Mouse (Mus musculus) CH12.LX (cell line): ENCODE results near the gene BC004004. TPM values are rescaled to one million over a fixed set of nuclear protein-coding genes. Genes with fewer than 3 reads are reported as not detected.

Experiments used
- DNase-seq: peaks from one replicate; pipeline ENCODE4 v3.0.0-alpha.2; 2013; ENCODE audit errors: extremely low read depth
- H3K27ac ChIP-seq: 2 replicates; pipeline ENCODE4 v1.5.1; 2012; ENCODE audit warnings: low read depth, mild to moderate bottlenecking, control low read depth, moderate library complexity; ENCODE audit not compliant: insufficient read depth
- H3K27me3 ChIP-seq: replicated peaks from 2 replicates; pipeline ENCODE3; 2012; ENCODE audit warnings: inconsistent platforms
- H3K36me3 ChIP-seq, 2 experiments: replicated peaks in 1 of 2; 2 replicates each; pipeline versions ENCODE3 to v1.6.1; 2012; ENCODE audit warnings: inconsistent platforms in 1 of 2, low read length in 1 of 2, mild to moderate bottlenecking in 1 of 2, mixed read lengths in 1 of 2, moderate library complexity in 1 of 2; ENCODE audit not compliant: control insufficient read depth in 1 of 2, insufficient read depth in 1 of 2
- H3K4me1 ChIP-seq, 2 experiments: 2 replicates each; pipeline ENCODE4 v1.6.1; 2012; ENCODE audit warnings: inconsistent platforms in 1 of 2, moderate library complexity in 1 of 2; ENCODE audit not compliant: insufficient read depth in 2 of 2, control insufficient read depth in 1 of 2
- H3K4me2 ChIP-seq: 2 replicates; pipeline ENCODE4 v1.6.1; 2012; ENCODE audit warnings: low read depth, mild to moderate bottlenecking, control low read depth; ENCODE audit not compliant: poor library complexity, insufficient read depth, severe bottlenecking
- H3K4me3 ChIP-seq, 3 experiments: fragments of 150-350 bp in 1 of 3; sonication (generic) in 1 of 3; replicated peaks in 1 of 3; 2 replicates each; pipeline versions ENCODE3 to v1.5.1; 2011 to 2012; ENCODE audit warnings: low read depth in 2 of 3, low read length in 2 of 3, mild to moderate bottlenecking in 2 of 3, moderate library complexity in 2 of 3, control low read depth in 1 of 3, improper control_type of control experiment in 1 of 3, inconsistent platforms in 1 of 3, mixed read lengths in 1 of 3; ENCODE audit not compliant: poor library complexity in 1 of 3
- H3K79me2 ChIP-seq: replicated peaks from 2 replicates; pipeline ENCODE4 v1.6.1; 2012; ENCODE audit warnings: mild to moderate bottlenecking, moderate library complexity; ENCODE audit not compliant: control insufficient read depth, poor library complexity, insufficient read depth, severe bottlenecking; ENCODE audit errors: extremely low read depth
- H3K9ac ChIP-seq: 2 replicates; pipeline ENCODE4 v1.6.1; 2012; ENCODE audit warnings: low read depth, mild to moderate bottlenecking, control low read depth, moderate library complexity; ENCODE audit not compliant: insufficient read depth
- H3K9me3 ChIP-seq: replicated peaks from 2 replicates; pipeline ENCODE3; 2012; ENCODE audit warnings: low read length, inconsistent platforms, mixed read lengths
- BHLHE40 ChIP-seq: IDR thresholded peaks from 2 replicates; pipeline ENCODE4 v1.6.1; 2011; ENCODE audit warnings: mild to moderate bottlenecking, low read depth, low read length, improper control_type of control experiment
- CHD1 ChIP-seq: IDR thresholded peaks from 2 replicates; pipeline ENCODE4 v1.6.1; 2012; ENCODE audit warnings: low read depth, low read length, improper control_type of control experiment, inconsistent platforms
- CHD2 ChIP-seq: IDR thresholded peaks from 2 replicates; pipeline ENCODE4 v1.6.1; 2011; ENCODE audit warnings: low read length, improper control_type of control experiment
- HCFC1 ChIP-seq: IDR thresholded peaks from 2 replicates; pipeline ENCODE4 v1.6.1; 2012; ENCODE audit warnings: low read depth, mild to moderate bottlenecking, inconsistent platforms, low read length, improper control_type of control experiment
- JUND ChIP-seq: conservative IDR thresholded peaks from 2 replicates; pipeline ENCODE4 v1.6.1; 2011; ENCODE audit warnings: low read depth, low read length, improper control_type of control experiment
- MAFK ChIP-seq: IDR thresholded peaks from 2 replicates; pipeline ENCODE4 v1.6.1; 2011; ENCODE audit warnings: low read length, improper control_type of control experiment; ENCODE audit not compliant: insufficient replicate concordance
- MAX ChIP-seq: IDR thresholded peaks from 2 replicates; pipeline ENCODE4 v1.6.1; 2011; ENCODE audit warnings: low read length, improper control_type of control experiment
- MXI1 ChIP-seq: IDR thresholded peaks from 2 replicates; pipeline ENCODE4 v1.6.1; 2011; ENCODE audit warnings: mild to moderate bottlenecking, low read depth, low read length, improper control_type of control experiment
- MYC ChIP-seq: IDR thresholded peaks from 2 replicates; pipeline ENCODE4 v1.6.1; 2011; ENCODE audit warnings: low read depth, mild to moderate bottlenecking, improper control_type of control experiment, low read length
- PAX5 ChIP-seq: IDR thresholded peaks from 2 replicates; pipeline ENCODE4 v1.6.1; 2012; ENCODE audit warnings: low read length, inconsistent platforms, mixed read lengths
- RCOR1 ChIP-seq: conservative IDR thresholded peaks from 2 replicates; pipeline ENCODE4 v1.6.1; 2012; ENCODE audit warnings: low read depth, mild to moderate bottlenecking, inconsistent platforms, low read length, improper control_type of control experiment
- TCF12 ChIP-seq: IDR thresholded peaks from 2 replicates; pipeline ENCODE4 v1.6.1; 2014; ENCODE audit warnings: low read depth, mild to moderate bottlenecking, inconsistent platforms, low read length, improper control_type of control experiment
- UBTF ChIP-seq: IDR thresholded peaks from 2 replicates; pipeline ENCODE4 v1.6.1; 2012; ENCODE audit warnings: low read depth, mild to moderate bottlenecking, inconsistent platforms, low read length, improper control_type of control experiment, moderate library complexity
- USF2 ChIP-seq: conservative IDR thresholded peaks from 2 replicates; pipeline ENCODE4 v1.6.1; 2011; ENCODE audit warnings: low read depth, low read length, improper control_type of control experiment
- ZNF384 ChIP-seq: IDR thresholded peaks from 2 replicates; pipeline ENCODE4 v1.6.1; 2012; ENCODE audit warnings: low read depth, low read length, improper control_type of control experiment, inconsistent platforms
- dilution Hi-C: fragments of 300-500 bp; cut with MboI; formaldehyde crosslinking; loops from 2 replicates; pipeline ENCODE4 v1.14.3; 2020; ENCODE audit warnings: low sequenced_read_pairs; ENCODE audit not compliant: extremely low pct_unique_long_range_greater_than_20kb, extremely low pct_ligation_motif_present
- in situ Hi-C: fragments of 300-500 bp; cut with MboI; formaldehyde crosslinking; loops from 3 replicates; pipeline ENCODE4 v1.14.3; 2019; ENCODE audit warnings: low sequenced_read_pairs, low pct_ligation_motif_present, low pct_unique_long_range_greater_than_20kb, mixed read lengths
- polyA plus RNA-seq: library from polyadenylated mRNA; unstranded; fragments of >175 nt; gene quantifications from 2 replicates; pipeline ENCODE4 v1.2.1, GENCODE M21; 2012; ENCODE audit warnings: low read depth; ENCODE audit not compliant: insufficient read length
- total RNA-seq, 2 experiments: library from RNA; depleted of rRNA; stranded (reverse); fragments of 300-350 nt in 1 of 2; fragments of >200 nt in 1 of 2; gene quantifications; 2 replicates each; pipeline ENCODE4 v1.2.3; 2012 to 2014

BC004004 gene
- total and polyA plus RNA-seq, 3 experiments: 67.9 to 89.1 (median 75.1) TPM

DNA sequence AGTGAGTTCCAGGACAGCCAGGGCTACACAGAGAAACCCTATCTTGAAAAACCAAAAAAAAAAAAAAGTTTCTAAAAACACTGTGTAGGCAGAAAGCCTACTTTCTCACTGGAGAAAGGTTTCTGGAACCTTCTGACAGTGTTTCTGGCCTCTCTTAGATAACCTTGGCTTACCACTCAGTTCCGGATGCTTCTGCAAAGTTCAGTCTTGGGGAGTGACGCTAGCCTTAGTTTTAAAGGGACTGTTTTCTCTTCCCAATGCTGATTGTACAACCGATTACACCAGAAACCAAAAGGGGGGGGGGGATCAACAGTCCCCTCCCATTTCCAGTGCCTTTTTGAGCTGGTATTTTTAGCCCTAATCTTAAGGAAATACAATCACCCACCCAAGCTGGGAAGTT lies 55.0 kb downstream of the BC004004 start:
- DNase-seq: no peak
- Histone ChIP-seq H3K4me1 (peaks cover 0 to 10% of the 10 kb centered on the region in 2 experiments; a peak in 2 of 4 replicates), H3K27me3 (peaks cover 7% of the 10 kb centered on the region), H3K36me3 (peaks cover 0 to 2% of the 10 kb centered on the region in 2 experiments), H3K9ac (no peak overlapping the region), H3K27ac (no peak overlapping the region), H3K4me3 (no peak overlapping the region), H3K79me2 (no peaks in the 10 kb centered on the region), H3K4me2 (no peak overlapping the region), H3K9me3 (no peaks in the 10 kb centered on the region)
- dilution Hi-C loops: no loop called here
- in situ Hi-C loops: no loop called here
- TF ChIP-seq JUND: no peak
- no peak for TF ChIP-seq ZNF384
- no peak for TF ChIP-seq CHD2
- no peak for TF ChIP-seq PAX5
- TF ChIP-seq TCF12: no peak
- no peak for TF ChIP-seq MAFK
- no peak for TF ChIP-seq MAX
- TF ChIP-seq MXI1: no peak
- TF ChIP-seq USF2: no peak
- TF ChIP-seq RCOR1: no peak
- TF ChIP-seq CHD1: no peak
- TF ChIP-seq MYC: no peak
- TF ChIP-seq HCFC1: no peak
- TF ChIP-seq BHLHE40: no peak

DNA sequence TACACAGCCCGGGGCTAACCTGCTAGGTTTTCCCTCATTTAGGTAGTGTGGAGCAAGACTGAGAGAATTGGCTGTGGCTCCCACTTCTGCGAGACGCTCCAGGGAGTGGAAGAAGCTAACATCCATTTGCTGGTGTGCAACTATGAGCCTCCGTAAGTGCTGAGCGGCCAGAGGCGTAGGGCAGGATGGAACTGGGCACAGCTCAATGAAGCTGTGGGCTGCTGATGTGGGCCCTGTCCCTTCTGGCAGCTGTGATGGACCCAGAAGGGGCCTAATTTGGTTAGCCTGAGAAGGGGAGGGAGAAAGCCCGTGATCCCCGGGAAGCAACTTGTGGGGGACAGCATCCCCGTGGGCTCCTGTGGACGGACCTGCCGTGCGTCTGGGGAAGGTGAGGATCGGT lies 57.2 kb downstream of the BC004004 start:
- no peak for DNase-seq
- Histone ChIP-seq H3K4me2 (no peak overlapping the region), H3K79me2 (no peaks in the 10 kb centered on the region), H3K27ac (no peak overlapping the region), H3K9ac (no peak overlapping the region), H3K4me1 (peaks cover 0 to 9% of the 10 kb centered on the region in 2 experiments; a peak in 2 of 4 replicates), H3K4me3 (no peak overlapping the region), H3K27me3 (no peaks in the 10 kb centered on the region), H3K9me3 (no peaks in the 10 kb centered on the region), H3K36me3 (peaks cover 7 to 15% of the 10 kb centered on the region in 2 experiments)
- TF ChIP-seq MXI1 (no peak), UBTF (no peak), TCF12 (no peak)
- in situ Hi-C loops (no loop called here), dilution Hi-C loops (no loop called here)
